Mouse (Mus musculus) liver, adult (tissue): ENCODE results near the gene Snrpg.

Experiments used
- GATA4 ChIP-seq: IDR thresholded peaks from 2 replicates; pipeline ENCODE4 v1.6.1; 2014; ENCODE audit warnings: mild to moderate bottlenecking, low read length; ENCODE audit not compliant: insufficient replicate concordance

Gene Snrpg

GRCm38 (mm10) chr6:86391326-86391725 is 20.2 kb downstream of the Snrpg start:
- no peak for TF ChIP-seq GATA4

- TF ChIP-seq GATA4, result no peak
These were observed 22.1 kb downstream of the Snrpg start for GRCm38 (mm10) chr6:86393187-86393586.

- no peak for TF ChIP-seq GATA4
These were observed 23.1 kb downstream of the Snrpg start for GRCm38 (mm10) chr6:86394078-86394720.

GRCm38 (mm10) chr6:86395021-86395420 is 23.9 kb downstream of the Snrpg start:
- TF ChIP-seq GATA4, result no peak

DNA sequence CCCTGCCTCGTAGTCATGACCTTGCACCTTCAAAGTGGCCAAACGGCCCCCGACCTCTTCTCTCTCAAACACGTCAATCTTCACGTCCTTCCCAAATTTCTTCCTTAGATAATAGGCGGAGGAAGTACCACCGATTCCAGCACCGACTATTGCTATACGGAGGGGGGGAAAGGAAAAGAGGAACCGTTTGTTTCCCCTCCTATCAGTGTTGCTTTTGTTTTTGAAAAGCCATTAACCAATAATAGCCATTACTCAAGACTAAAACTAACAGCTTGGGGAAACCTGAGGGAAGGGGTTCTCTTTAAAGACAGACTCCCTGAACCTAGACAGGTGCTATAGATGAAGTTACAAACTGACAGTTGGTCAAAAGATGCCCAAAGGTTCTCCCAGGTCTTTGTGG is 24.9 kb downstream of the Snrpg start:
- no peak for TF ChIP-seq GATA4

GRCm38 (mm10) chr6:86396581-86397256 is 25.6 kb downstream of the Snrpg start, which contains the start of gene Pcyox1:
TSS of gene Pcyox1 (minus strand) at chr6:86397154.
- TF ChIP-seq GATA4, result peak; percentile 24; the same call in 1 of the 2 replicates

- peak; percentile 1; the same call in 1 of the 2 replicates for TF ChIP-seq GATA4
These were observed 26.3 kb downstream of the Snrpg start for GRCm38 (mm10) chr6:86397257-86397980.

- no peak for TF ChIP-seq GATA4
These were observed 27.9 kb downstream of the Snrpg start for GRCm38 (mm10) chr6:86398986-86399385.

DNA sequence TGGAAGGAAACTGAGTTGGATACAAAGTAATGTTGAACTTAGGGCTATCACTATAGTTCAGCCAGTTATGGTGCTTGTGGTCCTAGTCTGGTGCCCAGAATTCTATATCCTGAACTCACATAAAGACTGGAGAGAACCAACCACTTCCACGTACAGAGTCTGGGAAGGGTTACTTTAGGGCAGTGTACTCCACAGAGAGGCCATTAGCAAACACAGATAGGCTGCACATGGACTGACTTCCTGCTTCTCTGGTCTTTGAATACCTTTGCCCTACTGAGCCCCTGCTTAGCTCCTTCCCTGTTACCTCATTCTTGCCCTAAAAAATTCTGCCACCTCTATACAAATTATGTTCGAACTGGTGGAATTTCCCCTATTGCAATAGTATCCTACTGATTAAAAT is 28.9 kb downstream of the Snrpg start:
- no peak for TF ChIP-seq GATA4

- TF ChIP-seq GATA4, result no peak
These were observed 29.9 kb downstream of the Snrpg start for GRCm38 (mm10) chr6:86400972-86401371.

DNA sequence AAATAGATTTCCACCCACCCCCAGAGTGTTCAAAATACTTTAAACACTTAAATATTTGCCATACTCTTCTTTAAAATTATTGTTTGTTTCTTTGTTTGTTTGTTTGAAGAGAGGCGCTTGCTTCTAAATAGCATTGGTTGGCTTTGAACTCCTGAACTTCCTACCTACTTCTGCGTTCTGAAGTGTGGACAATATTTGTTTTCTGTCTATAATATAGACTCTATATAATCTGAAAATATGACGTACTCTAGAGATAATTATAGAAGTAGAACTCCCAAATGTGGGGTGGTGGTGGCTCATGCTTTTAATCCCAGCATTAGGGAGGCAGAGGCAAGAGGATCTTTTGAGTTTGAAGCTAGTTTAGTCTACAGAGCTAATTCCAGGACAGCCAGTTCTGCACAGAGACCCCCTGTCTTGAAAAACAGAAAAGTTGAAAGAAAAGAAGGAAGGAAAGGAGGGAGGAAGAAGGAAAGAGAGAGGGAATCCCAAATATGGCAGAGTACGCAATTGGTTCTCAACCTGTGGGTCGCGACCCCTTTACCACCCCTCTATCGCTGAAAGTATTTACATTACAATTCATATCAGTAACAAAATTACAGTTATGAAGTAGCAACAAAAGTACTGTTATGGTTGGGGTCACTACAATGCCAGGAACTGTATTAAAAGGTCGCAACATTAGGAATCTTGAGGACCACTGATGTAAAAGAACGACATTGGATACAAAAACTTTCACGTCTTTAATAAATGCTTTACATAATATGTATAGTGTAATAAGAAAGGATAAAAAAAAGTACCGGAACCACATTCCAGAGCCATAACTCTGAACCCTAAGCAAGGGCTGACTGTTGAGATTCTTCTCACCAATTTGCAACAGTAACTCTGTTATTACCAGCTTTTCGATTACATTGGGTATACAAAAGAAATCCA is 31.8 kb downstream of the Snrpg start:
- no peak for TF ChIP-seq GATA4

- TF ChIP-seq GATA4, result no peak
These were observed 32.6 kb downstream of the Snrpg start for GRCm38 (mm10) chr6:86403728-86404099.

DNA sequence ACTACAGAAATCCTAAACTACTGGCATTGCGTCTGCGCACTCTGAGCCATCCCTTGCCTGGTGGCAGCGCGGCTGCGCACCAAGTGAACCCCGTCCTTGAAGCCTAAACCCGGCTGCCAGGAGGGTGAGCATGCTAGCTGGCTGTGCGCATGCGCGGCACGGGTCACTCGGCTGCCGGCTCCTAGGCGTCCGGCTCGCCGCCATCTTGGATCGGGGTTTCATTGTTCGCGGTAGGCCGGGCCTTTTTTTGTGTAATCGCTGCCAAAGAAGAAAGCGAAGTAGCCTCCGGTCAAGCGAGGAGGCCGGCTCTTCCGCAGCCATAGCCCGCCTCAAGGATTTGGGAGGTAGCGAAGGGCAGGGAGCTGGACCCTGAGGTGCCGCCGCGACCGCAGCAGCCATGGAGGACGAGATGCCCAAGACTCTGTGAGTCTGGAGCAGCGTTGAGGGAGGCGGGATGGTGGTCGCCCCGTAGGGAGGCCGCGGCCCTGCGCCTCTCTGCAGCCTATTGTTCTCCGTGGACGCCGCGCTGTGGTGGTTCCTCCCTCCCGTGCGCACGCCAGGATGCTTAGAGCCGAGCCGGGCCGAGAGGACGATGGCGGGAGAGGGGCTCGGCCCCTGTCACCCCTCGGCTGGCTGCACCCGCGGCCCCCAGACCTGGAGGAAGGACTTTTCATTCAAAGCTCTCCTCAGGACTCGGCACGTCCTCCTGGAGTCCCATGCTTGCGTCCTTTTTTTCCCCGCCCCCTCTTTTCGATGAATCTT is 33.2 kb downstream of the Snrpg start, which contains the start of gene Tia1:
TSS of gene Tia1 (plus strand) at position 120 of the 762 bp plus-strand sequence.
- no peak; the same call in 1 of the 2 replicates for TF ChIP-seq GATA4

DNA sequence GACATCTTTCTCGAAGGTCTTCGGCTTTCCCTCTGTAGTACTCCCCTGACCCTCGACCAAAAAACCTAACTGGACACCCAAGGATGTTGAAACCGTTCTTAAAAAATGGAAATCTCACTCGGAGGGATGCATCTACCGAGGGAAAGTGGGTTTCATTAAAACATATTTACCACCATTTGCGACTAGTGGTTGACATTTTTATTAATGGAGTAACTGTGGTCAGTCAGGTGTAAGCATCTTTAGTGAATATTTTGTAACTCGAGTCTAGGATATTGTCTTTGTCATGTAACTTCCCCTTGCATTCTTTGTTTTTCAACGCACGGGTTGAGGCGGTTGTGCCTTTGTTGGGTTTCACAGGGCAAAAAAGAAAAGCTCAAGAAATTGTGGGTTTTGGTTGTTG is 33.9 kb downstream of the Snrpg start:
- no peak for TF ChIP-seq GATA4
